In genomic region chr5:88468807-88469704, GRCm38 (mm10) we compare ENCODE assay signal across 27 mouse cellular contexts. TPM values are rescaled to one million over a fixed set of nuclear protein-coding genes. Genes with fewer than 3 reads are reported as not detected.
DNase-seq lines count a peak whose midpoint lies in the region; ATAC-seq and TF ChIP-seq lines count a peak whose summit lies in the region.
"Had no signal": no experiment of that assay in that cellular context is flagged by ENCODE, and none has a peak within 500 bp of the region (broad histone marks: within the 10 kb centered on the region; RNA-seq: fewer than 3 reads in every experiment).

No protein-coding gene starts in this region.

- H3K27me3 ChIP-seq in hindbrain, embryonic 14.5 days (ENCODE audit: control insufficient read depth, insufficient read depth, low read length) = no peaks in the 10 kb centered on the region
- H3K27me3 ChIP-seq in hindbrain, postnatal 0 days (ENCODE audit: insufficient read depth, low read length) = no peaks in the 10 kb centered on the region
- H3K27me3 ChIP-seq in forebrain, embryonic 10.5 days (ENCODE audit: poor library complexity, severe bottlenecking) = no peaks in the 10 kb centered on the region
- H3K27me3 ChIP-seq: embryonic facial prominence, embryonic 12.5 days; forebrain, embryonic 12.5 days had no signal

- H3K27ac ChIP-seq in hindbrain, embryonic 14.5 days = no peak overlapping the region
- H3K27ac ChIP-seq in hindbrain, postnatal 0 days = no peak overlapping the region
- H3K27ac ChIP-seq in forebrain, embryonic 10.5 days = no peak overlapping the region
- H3K27ac ChIP-seq: embryonic facial prominence, embryonic 10.5 days; embryonic facial prominence, embryonic 12.5 days; forebrain, embryonic 12.5 days had no signal

- no peaks in the 10 kb centered on the region for H3K36me3 ChIP-seq in hindbrain, embryonic 14.5 days (replicated peaks; ENCODE audit: control insufficient read depth, insufficient read depth)
- no peaks in the 10 kb centered on the region for H3K36me3 ChIP-seq in hindbrain, postnatal 0 days (ENCODE audit: insufficient read depth, low read length)
- no peaks in the 10 kb centered on the region for H3K36me3 ChIP-seq in forebrain, embryonic 10.5 days (replicated peaks)
- H3K36me3 ChIP-seq: embryonic facial prominence, embryonic 10.5 days; embryonic facial prominence, embryonic 12.5 days; forebrain, embryonic 12.5 days; G1E had no signal

- no peak for TF ChIP-seq CTCF in hindbrain, postnatal 0 days (IDR thresholded peaks at IDR 0.05; ENCODE audit: low read depth)

- H3K4me1 ChIP-seq in hindbrain, embryonic 14.5 days (replicated peaks; ENCODE audit: control insufficient read depth, insufficient read depth, low read length) = no peaks in the 10 kb centered on the region
- H3K4me1 ChIP-seq in hindbrain, postnatal 0 days (ENCODE audit: insufficient read depth, low read length) = no peaks in the 10 kb centered on the region
- no peaks in the 10 kb centered on the region for H3K4me1 ChIP-seq in forebrain, embryonic 10.5 days
- H3K4me1 ChIP-seq: embryonic facial prominence, embryonic 10.5 days; embryonic facial prominence, embryonic 12.5 days; forebrain, embryonic 12.5 days had no signal

- no peaks in the 10 kb centered on the region for H3K9me3 ChIP-seq in hindbrain, embryonic 14.5 days (ENCODE audit: control insufficient read depth, low read length)
- H3K9me3 ChIP-seq in hindbrain, postnatal 0 days (ENCODE audit: low read length) = no peaks in the 10 kb centered on the region
- H3K9me3 ChIP-seq in forebrain, embryonic 10.5 days = no peaks in the 10 kb centered on the region
- H3K9me3 ChIP-seq: embryonic facial prominence, embryonic 10.5 days; embryonic facial prominence, embryonic 12.5 days; forebrain, embryonic 12.5 days; G1E had no signal

- WGBS in hindbrain, embryonic 14.5 days = 92% methylated on average over 4 of the region's 4 CpGs
- WGBS in hindbrain, postnatal 0 days = 83% methylated on average over 4 of the region's 4 CpGs
- 87% methylated on average over 4 of the region's 4 CpGs for WGBS in forebrain, embryonic 10.5 days

- H3K4me2 ChIP-seq in hindbrain, embryonic 14.5 days (replicated peaks) = no peak overlapping the region
- no peak overlapping the region for H3K4me2 ChIP-seq in hindbrain, postnatal 0 days (ENCODE audit: low read depth, low read length)
- H3K4me2 ChIP-seq: embryonic facial prominence, embryonic 12.5 days; forebrain, embryonic 12.5 days had no signal

- no peak overlapping the region for H3K4me3 ChIP-seq in hindbrain, embryonic 14.5 days (replicated peaks; ENCODE audit: low read length)
- H3K4me3 ChIP-seq in hindbrain, postnatal 0 days (ENCODE audit: low read length) = no peak overlapping the region
- H3K4me3 ChIP-seq in forebrain, embryonic 10.5 days = no peak overlapping the region
- H3K4me3 ChIP-seq: embryonic facial prominence, embryonic 10.5 days; embryonic facial prominence, embryonic 12.5 days; forebrain, embryonic 12.5 days had no signal

- DNase-seq in hindbrain, embryonic 14.5 days (ENCODE audit: low spot score) = peak; percentile 16
- no peak for DNase-seq in hindbrain, postnatal 0 days (ENCODE audit: low spot score)
- DNase-seq in 416B (ENCODE audit: low read depth) = peak; percentile 29
- no peak for DNase-seq in forebrain, embryonic 10.5 days (ENCODE audit: extremely low spot score, low spot score)
- DNase-seq in lung, adult 18-20 months = no peak
- DNase-seq: adrenal gland, adult 8-10 months; adrenal gland, postnatal 14 days; adrenal gland, postnatal 36 days; cerebellum, adult 11-12 months; cerebellum, adult 2 months; cerebellum, adult 9-10 months; cerebellum, postnatal 10 days; cerebellum, postnatal 25 days had no signal

- no peak for ATAC-seq in hindbrain, embryonic 14.5 days (ENCODE audit: low FRiP score)
- no peak for ATAC-seq in hindbrain, postnatal 0 days
- peak; percentile 91 for ATAC-seq in granulocyte monocyte progenitor cell, adult 5-6 weeks (replicated peaks; ENCODE audit: poor library complexity, severe bottlenecking)
- ATAC-seq in megakaryocyte progenitor cell, adult 5-6 weeks (replicated peaks; ENCODE audit: poor library complexity) = peak; percentile 87
- ATAC-seq: activated CD4-positive, CD25-positive, alpha-beta regulatory T cell, adult 4 months; forebrain, embryonic 14.5 days; forebrain, embryonic 16.5 days; Patski had no signal

- no peak overlapping the region for H3K9ac ChIP-seq in hindbrain, embryonic 14.5 days
- H3K9ac ChIP-seq in hindbrain, postnatal 0 days (replicated peaks; ENCODE audit: low read length) = no peak overlapping the region
- H3K9ac ChIP-seq: embryonic facial prominence, embryonic 12.5 days; forebrain, embryonic 12.5 days had no signal

RNA-seq across cellular contexts. Expression of gene Ambn, which starts 13.3 kb away (rescaled TPM):
- polyA plus RNA-seq in hindbrain, embryonic 14.5 days (2014; fragmentation: Nextera tagmentation; extraction: Ambion mirVana) = not detected in 2 replicates
- not detected in 2 replicates for total RNA-seq in hindbrain, postnatal 0 days (2014; rRNA removed)
- polyA plus RNA-seq in hindbrain, postnatal 0 days (2015; fragmentation: Nextera tagmentation; extraction: Ambion mirVana) = 0.09 TPM in 1 of 2 replicates, not detected in the other
- total RNA-seq in granulocyte monocyte progenitor cell, adult 5-6 weeks (2014; fragmentation: Nextera tagmentation) = not detected in 2 replicates
- not detected in 2 replicates for total RNA-seq in granulocyte monocyte progenitor cell, adult 5-6 weeks (2017)
- not detected in 2 replicates for total RNA-seq in megakaryocyte progenitor cell, adult 5-6 weeks (2015)
- not detected in 2 replicates for total RNA-seq in megakaryocyte progenitor cell, adult 5-6 weeks (2017)
- polyA plus RNA-seq in forebrain, embryonic 10.5 days (2016; fragmentation: Nextera tagmentation; extraction: Ambion mirVana) = 0.16 TPM in 1 of 2 replicates, not detected in the other
- total RNA-seq: adrenal gland, adult 18-20 months; adrenal gland, adult 8-10 months; adrenal gland, postnatal 14 days; adrenal gland, postnatal 36 days; G1E had no signal
- polyA plus RNA-seq: activated CD4-positive, CD25-positive, alpha-beta regulatory T cell, adult 4 months; C2C12; cerebellum, adult 2 months; cortical plate, adult 2 months; embryonic facial prominence, embryonic 10.5 days; forebrain, embryonic 12.5 days; forebrain, embryonic 14.5 days; forebrain, embryonic 16.5 days; G1E; Patski had no signal

RNA-seq across cellular contexts. Expression of gene Enam, which starts 18.7 kb away (rescaled TPM):
- polyA plus RNA-seq in hindbrain, embryonic 14.5 days (2014; fragmentation: Nextera tagmentation; extraction: Ambion mirVana) = not detected in 2 replicates
- not detected in 2 replicates for total RNA-seq in hindbrain, postnatal 0 days (2014; rRNA removed)
- polyA plus RNA-seq in hindbrain, postnatal 0 days (2015; fragmentation: Nextera tagmentation; extraction: Ambion mirVana) = not detected in 2 replicates
- total RNA-seq in granulocyte monocyte progenitor cell, adult 5-6 weeks (2014; fragmentation: Nextera tagmentation) = not detected in 2 replicates
- not detected in 2 replicates for total RNA-seq in granulocyte monocyte progenitor cell, adult 5-6 weeks (2017)
- not detected in 2 replicates for total RNA-seq in megakaryocyte progenitor cell, adult 5-6 weeks (2015)
- total RNA-seq in megakaryocyte progenitor cell, adult 5-6 weeks (2017) = not detected in 2 replicates
- polyA plus RNA-seq in forebrain, embryonic 10.5 days (2016; fragmentation: Nextera tagmentation; extraction: Ambion mirVana) = not detected in 2 replicates
- total RNA-seq: adrenal gland, adult 18-20 months; adrenal gland, adult 8-10 months; adrenal gland, postnatal 14 days; adrenal gland, postnatal 36 days had no signal
- polyA plus RNA-seq: C2C12; cerebellum, adult 2 months; cortical plate, adult 2 months; embryonic facial prominence, embryonic 10.5 days; embryonic facial prominence, embryonic 14.5 days; forebrain, embryonic 12.5 days; forebrain, embryonic 14.5 days; forebrain, embryonic 16.5 days; G1E; Patski had no signal

RNA-seq across cellular contexts. Expression of gene Jchain, which starts 58.6 kb away (rescaled TPM):
- polyA plus RNA-seq in hindbrain, embryonic 14.5 days (2014; fragmentation: Nextera tagmentation; extraction: Ambion mirVana) = 0.23 and 0.26 TPM in 2 replicates
- total RNA-seq in hindbrain, postnatal 0 days (2014; rRNA removed) = 0.36 and 0.99 TPM in 2 replicates
- 0.29 and 0.45 TPM in 2 replicates for polyA plus RNA-seq in hindbrain, postnatal 0 days (2015; fragmentation: Nextera tagmentation; extraction: Ambion mirVana)
- total RNA-seq in granulocyte monocyte progenitor cell, adult 5-6 weeks (2014; fragmentation: Nextera tagmentation) = 1.8 TPM in 1 of 2 replicates, not detected in the other
- 0.43 and 1.5 TPM in 2 replicates for total RNA-seq in granulocyte monocyte progenitor cell, adult 5-6 weeks (2017)
- 1.5 and 2.3 TPM in 2 replicates for total RNA-seq in megakaryocyte progenitor cell, adult 5-6 weeks (2015)
- total RNA-seq in megakaryocyte progenitor cell, adult 5-6 weeks (2017) = 0.84 and 3.3 TPM in 2 replicates
- 0.14 TPM in 1 of 2 replicates, not detected in the other for polyA plus RNA-seq in forebrain, embryonic 10.5 days (2016; fragmentation: Nextera tagmentation; extraction: Ambion mirVana)
- total RNA-seq: G1E had no signal
- polyA plus RNA-seq: C2C12; embryonic facial prominence, embryonic 10.5 days; G1E had no signal

Comparison
In these comparisons a context has a peak if more than half of its experiments do, and no peak if none do; other contexts are left out.
1. DNase-seq: peak in hindbrain, embryonic 14.5 days (single experiment) and 416B (single experiment); none in hindbrain, postnatal 0 days (single experiment), forebrain, embryonic 10.5 days (single experiment) and lung, adult 18-20 months (0 of 2).
2. ATAC-seq: peak in granulocyte monocyte progenitor cell, adult 5-6 weeks (single experiment) and megakaryocyte progenitor cell, adult 5-6 weeks (single experiment); none in hindbrain, embryonic 14.5 days (single experiment) and hindbrain, postnatal 0 days (single experiment).